Mouse (Mus musculus) neural tube, embryonic 11.5 days (tissue): ENCODE measurements around the gene Spef2. TPM values are rescaled to one million over a fixed set of nuclear protein-coding genes. Genes with fewer than 3 reads are reported as not detected.

Experiments
- ATAC-seq: fragments of 200-750 bp; cut with Nextera tagmentation; 2 replicates; pipeline ENCODE4 v1.8.0; 2017; ENCODE audit warnings: moderate number of reproducible peaks, mild to moderate bottlenecking, moderate TSS enrichment, moderate library complexity; ENCODE audit not compliant: insufficient read depth, low FRiP score, low TSS enrichment
- DNase-seq: peaks from one replicate; pipeline ENCODE4 v3.0.0-alpha.2; 2015; ENCODE audit warnings: low spot score
- H3K27ac ChIP-seq: fragments of 300-500 bp; sonication (generic); 2 replicates; pipeline ENCODE4 v1.5.1; 2014; ENCODE audit warnings: low read depth, mild to moderate bottlenecking, low read length
- H3K27me3 ChIP-seq: fragments of 300-500 bp; sonication (generic); 2 replicates; pipeline ENCODE4 v1.6.1; 2014; ENCODE audit warnings: mild to moderate bottlenecking, low read length, mixed read lengths; ENCODE audit not compliant: control insufficient read depth, insufficient read depth
- H3K36me3 ChIP-seq: fragments of 300-500 bp; sonication (generic); 2 replicates; pipeline ENCODE4 v1.6.1; 2014; ENCODE audit warnings: mild to moderate bottlenecking, low read length, moderate library complexity, mixed read lengths; ENCODE audit not compliant: control insufficient read depth, insufficient read depth
- H3K4me1 ChIP-seq: fragments of 300-500 bp; sonication (generic); 2 replicates; pipeline ENCODE4 v1.6.1; 2014; ENCODE audit warnings: low read length, mixed read lengths; ENCODE audit not compliant: control insufficient read depth, insufficient read depth
- H3K4me2 ChIP-seq: fragments of 300-500 bp; sonication (generic); 2 replicates; pipeline ENCODE4 v1.6.1; 2014; ENCODE audit warnings: low read depth, mild to moderate bottlenecking, moderate library complexity
- H3K4me3 ChIP-seq: fragments of 300-500 bp; sonication (generic); 2 replicates; pipeline ENCODE4 v1.5.1; 2014; ENCODE audit warnings: low read depth, low read length
- H3K9ac ChIP-seq: fragments of 300-500 bp; sonication (generic); 2 replicates; pipeline ENCODE4 v1.6.1; 2014; ENCODE audit warnings: mild to moderate bottlenecking, low read length
- H3K9me3 ChIP-seq: fragments of 300-500 bp; sonication (generic); 2 replicates; pipeline ENCODE4 v1.6.1; 2016; ENCODE audit warnings: low read length; ENCODE audit not compliant: control insufficient read depth
- WGBS: fragments of 180-500 bp; shearing (Covaris S2); extraction: QIAGEN DNeasy Blood & Tissue Kit; methylation state at CpG from one replicate; pipeline ENCODE4 v1.1.7; 2014; 5-methylcytosine and 5-hydroxymethylcytosine counted together
- polyA plus RNA-seq: library from polyadenylated mRNA; unstranded; fragments of >200 nt; fragmentation: Nextera tagmentation; extraction: Ambion mirVana; gene quantifications from 2 replicates; pipeline ENCODE4 v1.2.1, GENCODE M21; 2014

Spef2 gene
- polyA plus RNA-seq, 1 experiment from 2014 or later, result 0.19 TPM

DNA sequence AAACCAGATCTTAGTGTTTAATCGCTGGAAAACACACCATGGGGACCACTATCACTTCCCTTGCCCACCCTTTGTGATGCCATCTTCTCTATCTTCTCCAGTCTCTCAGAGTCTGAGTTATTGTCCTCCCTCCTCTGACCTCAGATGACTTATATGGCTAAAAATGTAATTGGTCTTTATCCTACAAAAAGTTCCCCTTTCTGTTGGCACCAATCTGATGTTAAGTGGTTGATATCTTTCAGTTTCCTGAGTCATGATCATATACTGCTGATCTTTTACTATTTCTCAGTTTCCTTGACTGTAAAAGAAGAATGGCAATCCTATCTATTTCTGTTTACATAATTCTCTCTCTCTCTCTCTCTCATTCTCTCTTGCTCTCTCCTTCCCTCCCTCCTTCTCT is 119.0 kb downstream of the Spef2 start:
- Histone ChIP-seq H3K4me2 (no peak overlapping the region), H3K9ac (no peak overlapping the region), H3K27me3 (no peaks in the 10 kb centered on the region), H3K9me3 (no peaks in the 10 kb centered on the region), H3K27ac (no peak overlapping the region), H3K36me3 (no peaks in the 10 kb centered on the region), H3K4me1 (no peaks in the 10 kb centered on the region), H3K4me3 (no peak overlapping the region)
- DNase-seq (no peak), ATAC-seq (no peak)
- 79% methylated on average over 1 of the region's 1 CpGs for WGBS

DNA sequence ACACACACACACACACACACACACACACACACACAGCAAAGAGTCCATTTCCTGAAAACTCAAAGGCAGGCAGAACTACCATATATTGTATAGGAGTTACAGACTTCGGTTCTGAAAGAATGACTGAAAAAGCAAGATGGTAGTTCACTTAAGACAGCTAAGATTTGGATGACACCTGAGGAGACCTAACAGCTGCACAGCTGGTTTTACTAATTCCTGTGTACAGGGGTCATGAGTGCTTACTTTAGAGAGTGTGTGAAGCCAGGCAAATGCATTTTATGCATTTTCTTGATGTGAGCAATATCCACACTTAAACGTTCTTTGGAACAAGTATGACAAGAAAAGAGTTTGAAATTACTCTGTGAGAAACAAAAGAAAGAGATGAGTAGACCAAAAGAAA is 124.0 kb downstream of the Spef2 start:
- H3K9me3 ChIP-seq, result no peaks in the 10 kb centered on the region
- DNase-seq (no peak), ATAC-seq (no peak)
- no peaks in the 10 kb centered on the region for H3K4me1 ChIP-seq
- 71% methylated on average over 2 of the region's 2 CpGs for WGBS
- H3K27me3 ChIP-seq, result no peaks in the 10 kb centered on the region
- H3K9ac ChIP-seq, result no peak overlapping the region
- H3K27ac ChIP-seq, result no peak overlapping the region
- no peaks in the 10 kb centered on the region for H3K36me3 ChIP-seq
- H3K4me2 ChIP-seq, result no peak overlapping the region
- no peak overlapping the region for H3K4me3 ChIP-seq

DNA sequence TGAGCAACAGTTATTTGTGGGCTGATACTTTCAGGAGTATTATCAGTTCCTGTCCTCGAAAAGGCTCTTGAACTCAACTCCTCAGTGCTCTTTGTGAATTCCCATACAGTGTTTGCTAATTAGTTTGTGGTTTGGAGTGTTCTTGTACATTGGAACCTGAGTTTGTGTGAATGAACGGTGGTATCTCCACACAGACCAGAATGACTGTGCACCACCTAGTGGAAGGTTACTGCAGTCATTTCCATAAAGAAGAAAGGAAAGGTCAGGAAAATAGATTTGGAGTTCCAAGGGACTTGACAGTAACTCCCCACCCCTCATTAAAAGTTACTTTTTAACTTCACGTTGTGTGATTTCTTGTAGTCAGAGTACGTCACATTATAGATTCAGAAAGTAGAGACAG is 140.5 kb downstream of the Spef2 start:
- H3K27me3 ChIP-seq, result no peaks in the 10 kb centered on the region
- no peak for DNase-seq
- no peaks in the 10 kb centered on the region for H3K9me3 ChIP-seq
- H3K4me2 ChIP-seq, result no peak overlapping the region
- no peaks in the 10 kb centered on the region for H3K4me1 ChIP-seq
- H3K4me3 ChIP-seq, result no peak overlapping the region
- no peaks in the 10 kb centered on the region for H3K36me3 ChIP-seq
- ATAC-seq, result no peak
- H3K27ac ChIP-seq, result no peak overlapping the region
- 76% methylated on average over 4 of the region's 4 CpGs for WGBS
- H3K9ac ChIP-seq, result no peak overlapping the region

DNA sequence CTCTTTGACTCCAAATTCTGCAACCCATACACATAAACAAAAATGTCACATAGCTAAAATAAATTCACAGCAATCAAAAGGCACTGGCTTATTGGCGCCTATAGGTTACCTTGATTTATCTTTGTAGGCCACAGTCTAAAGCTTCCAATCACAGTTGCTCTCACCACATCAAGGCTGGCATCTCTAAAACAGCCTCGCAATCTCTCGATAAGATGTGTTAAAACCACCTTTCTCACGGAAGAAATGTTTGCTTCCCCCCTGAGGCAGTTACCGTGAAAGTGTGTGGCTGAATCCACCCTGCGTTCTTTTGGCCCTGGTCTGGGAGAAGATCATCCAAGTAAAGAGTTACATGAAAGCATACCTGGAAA is 148.6 kb downstream of the Spef2 start:
- H3K36me3 ChIP-seq, result no peaks in the 10 kb centered on the region
- H3K4me2 ChIP-seq, result no peak overlapping the region
- H3K9me3 ChIP-seq, result no peaks in the 10 kb centered on the region
- WGBS, result 93% methylated on average over 6 of the region's 6 CpGs
- no peak overlapping the region for H3K9ac ChIP-seq
- no peaks in the 10 kb centered on the region for H3K4me1 ChIP-seq
- H3K4me3 ChIP-seq, result no peak overlapping the region
- DNase-seq (no peak), ATAC-seq (no peak)
- no peak overlapping the region for H3K27ac ChIP-seq
- no peaks in the 10 kb centered on the region for H3K27me3 ChIP-seq

DNA sequence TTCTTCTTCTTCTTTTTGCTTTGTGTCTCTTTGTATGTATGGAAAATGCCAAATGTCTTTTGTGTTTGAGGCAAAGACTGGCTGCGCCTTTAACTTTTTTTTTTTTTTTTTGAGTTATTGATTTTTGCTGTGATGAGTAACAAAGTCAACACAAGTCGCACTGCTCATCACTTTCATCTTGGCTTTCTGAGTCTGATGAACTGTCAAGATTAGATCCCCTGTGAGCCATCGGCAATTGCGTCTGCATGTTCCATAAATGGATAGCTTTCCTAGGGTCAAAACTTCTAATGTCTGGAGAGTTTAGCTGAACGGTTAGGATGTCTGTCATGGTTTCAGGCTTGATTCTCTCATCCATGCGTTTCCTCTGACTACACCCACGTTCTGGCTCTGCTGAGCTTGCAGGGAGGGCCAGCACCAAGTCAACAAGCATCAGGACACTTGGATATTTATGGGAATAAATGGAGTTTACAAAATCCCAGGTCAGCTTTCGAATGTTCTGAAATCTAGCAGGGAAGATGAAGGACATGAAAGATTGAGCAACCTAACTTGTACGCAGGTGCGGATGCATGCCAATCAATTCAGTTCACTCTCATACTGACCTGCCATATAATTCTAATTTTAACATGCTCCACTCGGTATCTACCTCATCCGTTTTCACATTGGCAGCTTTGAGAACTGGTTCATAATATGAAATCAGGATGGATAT is 149.1 kb downstream of the Spef2 start:
- Histone ChIP-seq H3K9me3 (no peaks in the 10 kb centered on the region), H3K27me3 (no peaks in the 10 kb centered on the region), H3K4me2 (no peak overlapping the region), H3K27ac (no peak overlapping the region), H3K4me3 (no peak overlapping the region), H3K36me3 (no peaks in the 10 kb centered on the region), H3K4me1 (no peaks in the 10 kb centered on the region), H3K9ac (no peak overlapping the region)
- DNase-seq (no peak), ATAC-seq (no peak)
- whole genome bisulfite sequencing, result 89% methylated on average over 12 of the region's 12 CpGs

DNA sequence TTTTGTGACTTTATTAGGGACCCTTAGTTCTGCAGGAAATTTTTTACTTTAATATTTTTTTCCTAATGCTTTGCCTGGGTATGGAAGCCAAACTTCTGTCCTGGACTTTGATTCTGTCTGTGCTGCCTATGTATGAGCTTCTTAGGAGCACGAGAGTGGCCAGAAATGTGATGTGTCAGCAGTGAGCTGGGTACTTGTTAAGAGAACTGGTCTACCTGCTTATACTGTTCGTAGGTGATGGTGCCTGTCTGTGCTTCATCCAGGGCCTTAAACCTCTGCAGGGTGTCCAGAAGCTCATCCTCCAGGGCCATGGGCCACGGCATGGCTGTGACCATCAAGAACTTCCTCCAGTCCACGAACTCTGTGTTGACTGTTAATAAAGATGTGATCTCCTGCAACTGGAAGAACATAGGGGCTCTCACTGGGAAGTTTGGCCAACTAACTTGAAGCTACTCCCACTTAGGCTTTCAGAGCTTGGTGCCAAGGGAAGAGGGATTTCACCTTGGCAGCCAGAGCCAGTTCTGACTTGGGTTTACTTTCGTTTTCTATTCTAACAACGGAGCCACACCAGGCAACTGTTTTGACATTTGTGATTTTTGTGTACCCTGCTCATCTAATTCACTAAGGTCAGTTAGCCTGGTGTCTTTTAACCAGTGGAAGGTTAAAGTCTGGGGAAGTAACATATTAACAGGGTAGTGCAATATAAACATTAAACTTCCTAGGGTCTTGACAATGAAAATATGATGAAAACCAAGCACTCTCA is 152.2 kb downstream of the Spef2 start:
- Histone ChIP-seq H3K9me3 (no peaks in the 10 kb centered on the region), H3K9ac (no peak overlapping the region)
- WGBS, result 89% methylated on average over 6 of the region's 6 CpGs

DNA sequence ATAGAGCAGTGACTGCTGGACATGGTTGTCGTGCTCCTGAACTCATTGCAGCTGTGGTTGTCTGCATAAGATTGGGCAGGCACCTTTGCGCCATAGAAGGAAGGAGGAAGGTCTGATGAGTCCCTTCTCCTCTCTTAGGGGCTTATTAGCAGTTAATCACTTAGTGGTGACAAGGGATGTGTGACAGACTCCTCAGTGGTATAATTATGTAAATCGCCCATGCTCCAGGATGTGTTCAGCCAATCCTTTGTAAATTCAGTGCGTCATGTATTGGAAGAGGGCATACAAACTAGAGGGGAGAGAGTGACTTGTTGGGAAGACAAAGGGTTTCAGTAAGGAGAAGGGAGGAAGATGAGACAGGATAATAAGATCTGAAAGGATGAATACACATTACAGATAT is 158.7 kb downstream of the Spef2 start:
- Histone ChIP-seq H3K36me3 (no peaks in the 10 kb centered on the region), H3K27ac (no peak overlapping the region), H3K4me2 (no peak overlapping the region), H3K9me3 (no peaks in the 10 kb centered on the region), H3K4me3 (no peak overlapping the region), H3K9ac (no peak overlapping the region), H3K4me1 (no peaks in the 10 kb centered on the region), H3K27me3 (no peaks in the 10 kb centered on the region)
- 84% methylated on average over 4 of the region's 4 CpGs for WGBS
- ATAC-seq, result no peak
- no peak for DNase-seq

More for the DNA sequence above, 152.2 kb downstream of the Spef2 start:
- no peak for ATAC-seq
- H3K36me3 ChIP-seq, result no peaks in the 10 kb centered on the region
- no peak for DNase-seq
- H3K4me2 ChIP-seq, result no peak overlapping the region
- H3K4me1 ChIP-seq, result no peaks in the 10 kb centered on the region
- no peaks in the 10 kb centered on the region for H3K27me3 ChIP-seq
- H3K27ac ChIP-seq, result no peak overlapping the region
- H3K4me3 ChIP-seq, result no peak overlapping the region

DNA sequence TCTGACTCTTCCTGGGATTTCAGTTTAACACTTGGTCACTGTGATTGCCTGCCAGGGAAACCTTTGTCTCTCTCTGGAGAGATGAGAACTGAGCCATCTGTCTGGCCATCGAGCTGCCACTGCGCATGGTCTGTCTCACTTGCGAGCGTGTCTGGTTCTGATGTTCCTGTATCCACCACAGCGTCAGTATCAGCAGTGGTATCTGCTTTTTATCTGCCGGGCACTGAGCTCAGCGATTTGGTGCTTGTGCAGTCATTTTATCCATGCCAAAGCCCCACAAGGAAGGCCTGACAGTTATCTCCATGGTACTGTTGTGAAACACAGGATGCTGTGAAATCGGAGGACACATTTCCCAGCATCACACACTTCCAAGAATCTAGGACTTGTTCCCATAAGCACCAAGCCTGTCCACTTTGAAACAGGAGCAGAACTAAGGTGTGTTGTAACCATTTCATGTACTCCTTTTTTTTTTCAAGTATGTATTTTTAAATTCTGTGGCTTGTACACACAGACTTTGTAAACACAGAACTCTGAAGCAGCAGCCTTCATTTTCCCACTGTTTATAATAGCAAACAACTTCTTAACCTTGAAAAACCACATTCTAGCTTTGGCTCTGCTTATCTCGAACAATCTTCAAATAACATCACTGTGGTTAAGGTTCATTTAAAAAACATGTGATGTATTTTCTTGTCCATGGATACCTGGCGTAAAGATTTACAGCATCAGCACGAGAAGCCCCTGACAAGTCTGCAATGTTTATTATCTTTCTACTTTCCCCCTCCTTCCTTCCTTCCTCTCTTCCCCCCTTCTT is 168.0 kb downstream of the Spef2 start:
- no peak overlapping the region for H3K4me2 ChIP-seq
- 84% methylated on average over 11 of the region's 11 CpGs for WGBS
- DNase-seq (no peak), ATAC-seq (no peak)
- H3K9ac ChIP-seq, result no peak overlapping the region
- no peaks in the 10 kb centered on the region for H3K9me3 ChIP-seq
- H3K27ac ChIP-seq, result no peak overlapping the region
- no peaks in the 10 kb centered on the region for H3K36me3 ChIP-seq
- no peaks in the 10 kb centered on the region for H3K27me3 ChIP-seq
- no peaks in the 10 kb centered on the region for H3K4me1 ChIP-seq
- H3K4me3 ChIP-seq, result no peak overlapping the region
